Mouse (Mus musculus) CH12.LX (cell line): ENCODE results near the gene Bpgm. TPM values are rescaled to one million over a fixed set of nuclear protein-coding genes. Genes with fewer than 3 reads are reported as not detected.

Experiments used
- DNase-seq: peaks from one replicate; pipeline ENCODE4 v3.0.0-alpha.2; 2013; ENCODE audit errors: extremely low read depth
- H3K27ac ChIP-seq: 2 replicates; pipeline ENCODE4 v1.5.1; 2012; ENCODE audit warnings: low read depth, mild to moderate bottlenecking, control low read depth, moderate library complexity; ENCODE audit not compliant: insufficient read depth
- H3K27me3 ChIP-seq: replicated peaks from 2 replicates; pipeline ENCODE3; 2012; ENCODE audit warnings: inconsistent platforms
- H3K36me3 ChIP-seq, 2 experiments: replicated peaks in 1 of 2; 2 replicates each; pipeline versions ENCODE3 to v1.6.1; 2012; ENCODE audit warnings: inconsistent platforms in 1 of 2, low read length in 1 of 2, mild to moderate bottlenecking in 1 of 2, mixed read lengths in 1 of 2, moderate library complexity in 1 of 2; ENCODE audit not compliant: control insufficient read depth in 1 of 2, insufficient read depth in 1 of 2
- H3K4me1 ChIP-seq, 2 experiments: 2 replicates each; pipeline ENCODE4 v1.6.1; 2012; ENCODE audit warnings: inconsistent platforms in 1 of 2, moderate library complexity in 1 of 2; ENCODE audit not compliant: insufficient read depth in 2 of 2, control insufficient read depth in 1 of 2
- H3K4me2 ChIP-seq: 2 replicates; pipeline ENCODE4 v1.6.1; 2012; ENCODE audit warnings: low read depth, mild to moderate bottlenecking, control low read depth; ENCODE audit not compliant: poor library complexity, insufficient read depth, severe bottlenecking
- H3K4me3 ChIP-seq, 3 experiments: fragments of 150-350 bp in 1 of 3; sonication (generic) in 1 of 3; replicated peaks in 1 of 3; 2 replicates each; pipeline versions ENCODE3 to v1.5.1; 2011 to 2012; ENCODE audit warnings: low read depth in 2 of 3, low read length in 2 of 3, mild to moderate bottlenecking in 2 of 3, moderate library complexity in 2 of 3, control low read depth in 1 of 3, improper control_type of control experiment in 1 of 3, inconsistent platforms in 1 of 3, mixed read lengths in 1 of 3; ENCODE audit not compliant: poor library complexity in 1 of 3
- H3K79me2 ChIP-seq: replicated peaks from 2 replicates; pipeline ENCODE4 v1.6.1; 2012; ENCODE audit warnings: mild to moderate bottlenecking, moderate library complexity; ENCODE audit not compliant: control insufficient read depth, poor library complexity, insufficient read depth, severe bottlenecking; ENCODE audit errors: extremely low read depth
- H3K9ac ChIP-seq: 2 replicates; pipeline ENCODE4 v1.6.1; 2012; ENCODE audit warnings: low read depth, mild to moderate bottlenecking, control low read depth, moderate library complexity; ENCODE audit not compliant: insufficient read depth
- H3K9me3 ChIP-seq: replicated peaks from 2 replicates; pipeline ENCODE3; 2012; ENCODE audit warnings: low read length, inconsistent platforms, mixed read lengths
- BHLHE40 ChIP-seq: IDR thresholded peaks from 2 replicates; pipeline ENCODE4 v1.6.1; 2011; ENCODE audit warnings: mild to moderate bottlenecking, low read depth, low read length, improper control_type of control experiment
- CHD1 ChIP-seq: IDR thresholded peaks from 2 replicates; pipeline ENCODE4 v1.6.1; 2012; ENCODE audit warnings: low read depth, low read length, improper control_type of control experiment, inconsistent platforms
- CHD2 ChIP-seq: IDR thresholded peaks from 2 replicates; pipeline ENCODE4 v1.6.1; 2011; ENCODE audit warnings: low read length, improper control_type of control experiment
- CTCF ChIP-seq, 2 experiments: IDR thresholded peaks in 1 of 2; conservative IDR thresholded peaks in 1 of 2; 2 replicates each; pipeline ENCODE4 v1.5.1; 2011 to 2012; ENCODE audit warnings: low read depth in 2 of 2, low read length in 2 of 2, improper control_type of control experiment in 1 of 2, inconsistent platforms in 1 of 2, mild to moderate bottlenecking in 1 of 2, moderate library complexity in 1 of 2
- E2F4 ChIP-seq: IDR thresholded peaks from 2 replicates; pipeline ENCODE4 v1.6.1; 2011; ENCODE audit warnings: low read depth, low read length, improper control_type of control experiment; ENCODE audit not compliant: insufficient replicate concordance
- ETS1 ChIP-seq: conservative IDR thresholded peaks from 2 replicates; pipeline ENCODE4 v1.6.1; 2012; ENCODE audit warnings: low read depth, mild to moderate bottlenecking, inconsistent platforms, low read length, improper control_type of control experiment, moderate library complexity
- KAT2A ChIP-seq: IDR thresholded peaks from 2 replicates; pipeline ENCODE4 v1.6.1; 2012; ENCODE audit warnings: low read length, improper control_type of control experiment, inconsistent platforms; ENCODE audit not compliant: insufficient replicate concordance
- MAFK ChIP-seq: IDR thresholded peaks from 2 replicates; pipeline ENCODE4 v1.6.1; 2011; ENCODE audit warnings: low read length, improper control_type of control experiment; ENCODE audit not compliant: insufficient replicate concordance
- MAZ ChIP-seq: IDR thresholded peaks from 2 replicates; pipeline ENCODE4 v1.6.1; 2012; ENCODE audit warnings: low read depth, mild to moderate bottlenecking, inconsistent platforms, low read length, improper control_type of control experiment, moderate library complexity
- MXI1 ChIP-seq: IDR thresholded peaks from 2 replicates; pipeline ENCODE4 v1.6.1; 2011; ENCODE audit warnings: mild to moderate bottlenecking, low read depth, low read length, improper control_type of control experiment
- NELFE ChIP-seq: IDR thresholded peaks from 2 replicates; pipeline ENCODE4 v1.6.1; 2011; ENCODE audit warnings: low read depth, low read length, improper control_type of control experiment
- NRF1 ChIP-seq: IDR thresholded peaks from 2 replicates; pipeline ENCODE4 v1.6.1; 2014; ENCODE audit warnings: low read depth, mild to moderate bottlenecking, inconsistent platforms, low read length, improper control_type of control experiment, moderate library complexity
- PAX5 ChIP-seq: IDR thresholded peaks from 2 replicates; pipeline ENCODE4 v1.6.1; 2012; ENCODE audit warnings: low read length, inconsistent platforms, mixed read lengths
- RAD21 ChIP-seq: IDR thresholded peaks from 2 replicates; pipeline ENCODE4 v1.6.1; 2011; ENCODE audit warnings: low read depth, mild to moderate bottlenecking, low read length, improper control_type of control experiment, moderate library complexity
- TCF12 ChIP-seq: IDR thresholded peaks from 2 replicates; pipeline ENCODE4 v1.6.1; 2014; ENCODE audit warnings: low read depth, mild to moderate bottlenecking, inconsistent platforms, low read length, improper control_type of control experiment
- UBTF ChIP-seq: IDR thresholded peaks from 2 replicates; pipeline ENCODE4 v1.6.1; 2012; ENCODE audit warnings: low read depth, mild to moderate bottlenecking, inconsistent platforms, low read length, improper control_type of control experiment, moderate library complexity
- ZC3H11A ChIP-seq: IDR thresholded peaks from 2 replicates; pipeline ENCODE4 v1.6.1; 2012; ENCODE audit warnings: low read depth, mild to moderate bottlenecking, inconsistent platforms, low read length, improper control_type of control experiment
- ZNF384 ChIP-seq: IDR thresholded peaks from 2 replicates; pipeline ENCODE4 v1.6.1; 2012; ENCODE audit warnings: low read depth, low read length, improper control_type of control experiment, inconsistent platforms
- dilution Hi-C: fragments of 300-500 bp; cut with MboI; formaldehyde crosslinking; loops from 2 replicates; pipeline ENCODE4 v1.14.3; 2020; ENCODE audit warnings: low sequenced_read_pairs; ENCODE audit not compliant: extremely low pct_unique_long_range_greater_than_20kb, extremely low pct_ligation_motif_present
- in situ Hi-C: fragments of 300-500 bp; cut with MboI; formaldehyde crosslinking; loops from 3 replicates; pipeline ENCODE4 v1.14.3; 2019; ENCODE audit warnings: low sequenced_read_pairs, low pct_ligation_motif_present, low pct_unique_long_range_greater_than_20kb, mixed read lengths
- polyA plus RNA-seq: library from polyadenylated mRNA; unstranded; fragments of >175 nt; gene quantifications from 2 replicates; pipeline ENCODE4 v1.2.1, GENCODE M21; 2012; ENCODE audit warnings: low read depth; ENCODE audit not compliant: insufficient read length
- total RNA-seq, 2 experiments: library from RNA; depleted of rRNA; stranded (reverse); fragments of 300-350 nt in 1 of 2; fragments of >200 nt in 1 of 2; gene quantifications; 2 replicates each; pipeline ENCODE4 v1.2.3; 2012 to 2014

Bpgm gene
- total and polyA plus RNA-seq, 3 experiments, result 10.8 to 12.7 (median 10.9) TPM

DNA sequence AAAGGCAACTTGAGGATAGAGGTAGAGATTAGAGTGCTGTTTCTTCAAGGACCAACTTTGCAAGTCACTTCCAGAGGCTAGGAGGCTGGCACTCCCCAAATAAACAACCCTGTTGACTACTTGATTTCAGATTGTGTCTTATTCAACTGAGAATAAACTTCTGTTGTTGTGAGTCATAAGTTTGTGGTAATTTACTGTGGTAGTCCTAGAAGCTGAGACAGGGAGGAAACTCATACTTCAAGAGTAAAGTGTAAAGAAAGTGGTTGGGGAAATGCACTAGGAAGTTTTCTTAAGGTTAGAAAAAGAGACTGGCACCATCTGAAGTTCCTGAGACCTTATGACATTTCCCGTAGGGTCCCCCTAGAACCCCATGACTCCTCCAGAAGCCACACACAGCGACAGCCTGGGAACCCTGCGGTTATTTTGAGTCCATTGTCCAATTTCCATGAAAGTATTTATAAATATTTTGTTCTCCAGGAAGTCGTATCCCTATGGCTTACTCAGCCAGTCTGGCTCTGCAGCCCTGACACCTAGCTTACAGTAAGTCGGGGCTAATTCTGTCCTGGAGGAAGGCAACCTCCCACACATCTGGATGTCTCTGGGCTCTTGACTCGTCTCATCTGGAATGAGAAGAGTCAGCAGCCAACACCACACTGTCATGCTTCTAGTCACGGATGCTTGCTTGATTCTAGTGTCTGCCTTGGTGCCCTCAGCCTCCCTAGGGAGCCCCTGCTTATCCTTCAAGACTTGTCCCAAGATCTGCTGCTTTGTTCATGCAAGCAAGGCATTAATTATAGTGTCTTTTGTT is 22.8 kb upstream of the Bpgm start:
- Histone ChIP-seq H3K9ac (no peak overlapping the region), H3K27me3 (no peaks in the 10 kb centered on the region), H3K27ac (no peak overlapping the region), H3K4me3 (no peak overlapping the region), H3K79me2 (no peaks in the 10 kb centered on the region), H3K4me2 (no peak overlapping the region), H3K9me3 (no peaks in the 10 kb centered on the region), H3K4me1 (no peaks in the 10 kb centered on the region), H3K36me3 (no peaks in the 10 kb centered on the region)
- dilution Hi-C loops, result no loop called here
- DNase-seq, result no peak
- TF ChIP-seq CHD2 (no peak), MAZ (no peak), MAFK (no peak), MXI1 (no peak), TCF12 (no peak)
- in situ Hi-C loops, result loop anchor here (10.0 kb wide), 1 partner anchor 98 kb away; the partner anchor contains the start of gene Akr1b8

DNA sequence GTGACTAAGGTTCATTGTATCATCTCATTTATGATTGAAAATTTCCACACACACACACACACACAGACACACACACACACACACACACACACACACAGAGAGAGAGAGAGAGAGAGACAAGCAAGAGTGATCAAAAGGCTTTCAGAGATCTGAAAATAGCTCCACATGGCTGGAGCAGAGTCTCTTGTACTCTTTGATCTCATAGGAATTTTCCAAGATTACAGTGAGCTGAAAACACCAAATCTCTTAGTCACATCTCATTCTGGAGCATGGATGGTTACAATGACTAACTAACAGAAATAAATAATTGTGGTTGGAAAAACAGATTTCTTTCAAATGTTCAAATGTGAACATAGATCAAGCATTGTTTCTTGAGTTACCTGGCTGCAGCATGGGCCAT is 16.6 kb upstream of the Bpgm start:
- in situ Hi-C loops, result loop anchor here (10.0 kb wide), 1 partner anchor 105 kb away; the partner anchor contains the start of gene Akr1b8
- H3K9ac ChIP-seq, result no peak overlapping the region
- H3K27ac ChIP-seq, result no peak overlapping the region
- no peak overlapping the region for H3K4me3 ChIP-seq
- dilution Hi-C loops, result no loop called here
- H3K79me2 ChIP-seq, result no peaks in the 10 kb centered on the region
- H3K4me1 ChIP-seq, result peaks cover 5 to 6% of the 10 kb centered on the region in 2 experiments
- TF ChIP-seq NRF1 (no peak), PAX5 (no peak), ZC3H11A (no peak), RAD21 (no peak), UBTF (no peak)
- no peaks in the 10 kb centered on the region for H3K9me3 ChIP-seq
- H3K36me3 ChIP-seq, result no peaks in the 10 kb centered on the region
- no peak for DNase-seq
- H3K4me2 ChIP-seq, result no peak overlapping the region
- H3K27me3 ChIP-seq, result no peaks in the 10 kb centered on the region

DNA sequence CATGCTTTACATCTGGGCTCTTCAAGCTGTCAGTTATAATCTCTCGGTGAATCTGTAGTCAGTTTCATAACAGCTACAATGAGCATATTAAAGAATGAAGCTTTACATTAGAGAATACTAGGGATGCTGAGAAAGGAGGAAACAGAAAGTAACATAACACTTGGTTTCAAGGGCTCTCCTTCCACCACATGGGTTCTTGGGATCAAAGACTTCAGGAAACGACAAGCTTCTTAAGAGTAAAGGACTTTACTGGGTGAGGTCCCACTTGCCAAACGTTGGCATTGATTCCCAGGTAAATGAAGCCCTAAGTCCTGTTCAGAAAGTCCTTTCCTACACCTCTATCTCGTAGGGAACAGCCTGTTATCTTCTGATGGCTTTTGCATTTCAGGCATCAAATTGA is 15.4 kb upstream of the Bpgm start:
- H3K4me2 ChIP-seq, result 0 out of 2 replicates have a peak overlapping the region, but pooled peaks have one; percentile 29

More for the DNA sequence above, 15.4 kb upstream of the Bpgm start:
- H3K79me2 ChIP-seq, result no peaks in the 10 kb centered on the region
- no peaks in the 10 kb centered on the region for H3K27me3 ChIP-seq
- TF ChIP-seq TCF12 (no peak), KAT2A (no peak), PAX5 (no peak), NRF1 (no peak), RAD21 (no peak), BHLHE40 (no peak), NELFE (no peak), CHD1 (no peak), E2F4 (no peak), ETS1 (no peak), ZNF384 (no peak), CTCF (conservative IDR thresholded peaks at IDR 0.05 in 1 of 2, IDR thresholded peaks at IDR 0.05 in 1 of 2; ENCODE audit: low read depth in 2 of 2, low read length in 2 of 2) (no peak), CHD2 (no peak)
- dilution Hi-C loops (no loop called here), in situ Hi-C loops (loop anchor here (5.0 kb wide), 1 partner anchor 168 kb away; no protein-coding TSS in a partner anchor)
- H3K4me3 ChIP-seq, result no peak overlapping the region
- no peaks in the 10 kb centered on the region for H3K9me3 ChIP-seq
- H3K9ac ChIP-seq, result no peak overlapping the region
- H3K36me3 ChIP-seq, result no peaks in the 10 kb centered on the region
- DNase-seq, result no peak
- no peak overlapping the region for H3K27ac ChIP-seq
- peaks cover 5 to 6% of the 10 kb centered on the region in 2 experiments for H3K4me1 ChIP-seq
